18 mouse cellular contexts compared by ENCODE assay signal in the genomic region with DNA sequence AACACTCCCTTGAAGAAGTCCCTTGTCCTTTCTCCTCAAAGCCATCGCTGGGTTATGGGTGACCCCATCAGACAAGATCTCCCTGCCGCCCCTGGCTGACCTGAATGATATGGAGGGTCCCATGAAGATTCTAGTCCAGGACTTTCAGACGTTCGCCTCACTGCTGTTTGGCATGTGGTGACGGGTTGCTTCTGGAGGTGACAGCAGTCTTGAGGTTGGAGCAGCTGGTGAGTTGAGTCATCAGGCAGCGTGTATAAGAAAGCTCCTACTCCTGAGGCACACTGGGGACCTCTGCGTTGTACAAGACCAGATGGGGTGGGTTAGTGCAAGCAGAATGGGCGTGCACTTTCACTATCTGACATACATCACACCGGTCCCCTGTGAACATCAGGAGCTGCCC.
DNase-seq lines count a peak whose midpoint lies in the region; ATAC-seq lines count a peak whose summit lies in the region.
"Had no signal": no experiment of that assay in that cellular context is flagged by ENCODE, and none has a peak within 500 bp of the region (broad histone marks: within the 10 kb centered on the region; RNA-seq: fewer than 3 reads in every experiment).

No protein-coding gene starts in this region.

- WGBS in hindbrain, embryonic 10.5 days: 87% methylated on average over 9 of the region's 9 CpGs
- WGBS in hindbrain, embryonic 14.5 days: 67% methylated on average over 9 of the region's 9 CpGs

- ATAC-seq in hindbrain, embryonic 14.5 days (ENCODE audit: low FRiP score): no peak
- no peak for ATAC-seq in monocyte, adult 5-6 weeks (replicated peaks; ENCODE audit: insufficient number of reproducible peaks, low FRiP score, low TSS enrichment, poor library complexity, severe bottlenecking)
- ATAC-seq: activated CD4-positive, CD25-positive, alpha-beta regulatory T cell, adult 4 months; inflammation-experienced regulatory T-cells, adult 6 months had no signal

- H3K9ac ChIP-seq in hindbrain, embryonic 14.5 days: no peak overlapping the region
- H3K9ac ChIP-seq: stomach, embryonic 15.5 days had no signal

- H3K27ac ChIP-seq in hindbrain, embryonic 10.5 days: 0 out of 2 replicates have a peak overlapping the region, but pooled peaks have one; percentile 29
- no peak overlapping the region for H3K27ac ChIP-seq in hindbrain, embryonic 14.5 days
- H3K27ac ChIP-seq: heart, adult 2 months; stomach, embryonic 15.5 days had no signal

- peak; percentile 23 for DNase-seq in cerebellum, adult 11-12 months
- DNase-seq in cerebellum, postnatal 4 days (ENCODE audit: low spot score in 2 of 2): no peak
- DNase-seq in hindbrain, embryonic 10.5 days (ENCODE audit: low spot score): no peak
- no peak for DNase-seq in hindbrain, embryonic 14.5 days (ENCODE audit: low spot score)
- peak; percentile 52 for DNase-seq in right cerebral cortex, adult 18-20 months
- no peak for DNase-seq in right cerebral cortex, postnatal 10 days (ENCODE audit: low spot score in 2 of 2)
- peak; percentile 37 for DNase-seq in testis, postnatal 10 days (ENCODE audit: low spot score)
- DNase-seq: adrenal gland, postnatal 36 days; heart, adult 2 months; heart, postnatal 10 days; kidney, adult 9 months; spleen, adult 18-20 months had no signal

- no peaks in the 10 kb centered on the region for H3K9me3 ChIP-seq in hindbrain, embryonic 10.5 days
- no peaks in the 10 kb centered on the region for H3K9me3 ChIP-seq in hindbrain, embryonic 14.5 days (ENCODE audit: control insufficient read depth, low read length)
- H3K9me3 ChIP-seq: stomach, embryonic 15.5 days had no signal

- H3K4me2 ChIP-seq in hindbrain, embryonic 14.5 days (replicated peaks): no peak overlapping the region
- H3K4me2 ChIP-seq: stomach, embryonic 15.5 days had no signal

- peaks cover 95% of the 10 kb centered on the region for H3K36me3 ChIP-seq in hindbrain, embryonic 10.5 days
- H3K36me3 ChIP-seq in hindbrain, embryonic 14.5 days (replicated peaks; ENCODE audit: control insufficient read depth, insufficient read depth): peaks cover 37% of the 10 kb centered on the region

- H3K27me3 ChIP-seq in hindbrain, embryonic 10.5 days (ENCODE audit: insufficient read depth, poor library complexity, severe bottlenecking): no peaks in the 10 kb centered on the region
- no peaks in the 10 kb centered on the region for H3K27me3 ChIP-seq in hindbrain, embryonic 14.5 days (ENCODE audit: control insufficient read depth, insufficient read depth, low read length)
- H3K27me3 ChIP-seq: stomach, embryonic 15.5 days had no signal

- H3K4me3 ChIP-seq in hindbrain, embryonic 10.5 days: no peak overlapping the region
- no peak overlapping the region for H3K4me3 ChIP-seq in hindbrain, embryonic 14.5 days (replicated peaks; ENCODE audit: low read length)
- H3K4me3 ChIP-seq: erythroblast, embryonic 14.5 days; heart, adult 2 months; myocyte; stomach, embryonic 15.5 days had no signal

- H3K4me1 ChIP-seq in hindbrain, embryonic 10.5 days (replicated peaks): peaks cover 12% of the 10 kb centered on the region; the same call in 1 of the 2 replicates
- peaks cover 5% of the 10 kb centered on the region; the same call in 1 of the 2 replicates for H3K4me1 ChIP-seq in hindbrain, embryonic 14.5 days (replicated peaks; ENCODE audit: control insufficient read depth, insufficient read depth, low read length)

Comparison
In these comparisons a context has a peak if more than half of its experiments do, and no peak if none do; other contexts are left out.
1. DNase-seq: peak in cerebellum, adult 11-12 months (single experiment), right cerebral cortex, adult 18-20 months (single experiment) and testis, postnatal 10 days (single experiment); none in cerebellum, postnatal 4 days (0 of 2), hindbrain, embryonic 10.5 days (single experiment), hindbrain, embryonic 14.5 days (single experiment) and right cerebral cortex, postnatal 10 days (0 of 2).